Mouse (Mus musculus) thymus, postnatal 36 days (tissue): ENCODE data around the gene Impdh1.

Source experiments
- DNase-seq, 2 experiments: peaks; one replicate each; pipeline ENCODE4 v3.0.0; 2022; ENCODE audit warnings: mixed read lengths in 2 of 2

The Impdh1 gene

DNA sequence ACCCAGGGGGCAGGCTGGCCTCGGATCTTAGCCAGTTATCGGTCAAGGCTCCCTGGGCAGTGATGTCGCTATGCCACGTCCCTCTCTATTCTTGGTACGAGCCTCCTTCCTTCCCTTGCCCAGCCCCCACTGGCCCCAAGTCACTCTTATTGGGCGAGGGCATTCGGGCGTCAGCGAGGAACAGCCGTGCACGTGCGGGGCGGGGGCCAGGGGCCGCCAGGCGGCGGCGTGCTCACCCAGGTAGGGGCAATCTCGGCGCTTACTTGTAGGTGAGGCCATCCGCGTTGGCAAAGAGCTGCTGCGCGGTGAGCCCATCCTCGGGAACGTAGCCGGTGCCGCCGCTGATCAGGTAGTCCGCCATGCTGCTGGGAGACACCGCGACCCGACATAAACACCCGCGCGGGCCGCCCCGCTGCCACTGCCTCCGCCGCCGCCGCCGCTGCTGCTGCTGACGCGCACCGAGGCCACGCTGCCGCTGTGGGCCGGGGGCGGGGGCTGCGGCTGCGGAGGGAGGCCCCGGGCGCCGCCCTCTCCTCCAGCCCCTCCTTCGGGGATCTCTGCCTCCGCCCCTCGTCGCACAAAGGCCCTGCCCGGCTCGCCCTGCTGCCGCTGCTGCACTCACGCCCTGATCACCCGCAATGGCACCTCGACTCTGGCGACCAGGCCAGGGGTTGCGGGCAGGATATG, 4.2 kb downstream of the Impdh1 start:
- DNase-seq, result peak; percentile 88 to 92

DNA sequence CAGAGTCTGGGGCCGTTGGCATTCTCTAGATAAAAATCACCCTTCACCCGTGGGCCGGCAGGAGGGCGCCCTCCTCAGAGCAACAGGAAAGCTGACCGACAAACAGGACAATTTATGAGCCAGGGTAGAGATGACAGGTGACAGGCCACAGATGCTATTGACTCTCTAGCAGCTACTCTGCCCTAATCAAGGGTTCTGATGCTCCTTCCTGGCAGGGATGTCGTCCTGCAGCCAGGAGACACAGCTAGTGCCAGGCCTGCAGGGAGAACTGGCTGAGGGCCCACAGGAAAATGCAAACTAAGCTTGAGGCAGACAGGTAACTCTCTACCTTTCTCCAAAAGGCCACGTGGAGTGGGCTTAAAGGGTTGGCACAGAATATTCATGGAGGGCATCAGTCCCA, 5.0 kb downstream of the Impdh1 start:
- DNase-seq, result no peak

DNA sequence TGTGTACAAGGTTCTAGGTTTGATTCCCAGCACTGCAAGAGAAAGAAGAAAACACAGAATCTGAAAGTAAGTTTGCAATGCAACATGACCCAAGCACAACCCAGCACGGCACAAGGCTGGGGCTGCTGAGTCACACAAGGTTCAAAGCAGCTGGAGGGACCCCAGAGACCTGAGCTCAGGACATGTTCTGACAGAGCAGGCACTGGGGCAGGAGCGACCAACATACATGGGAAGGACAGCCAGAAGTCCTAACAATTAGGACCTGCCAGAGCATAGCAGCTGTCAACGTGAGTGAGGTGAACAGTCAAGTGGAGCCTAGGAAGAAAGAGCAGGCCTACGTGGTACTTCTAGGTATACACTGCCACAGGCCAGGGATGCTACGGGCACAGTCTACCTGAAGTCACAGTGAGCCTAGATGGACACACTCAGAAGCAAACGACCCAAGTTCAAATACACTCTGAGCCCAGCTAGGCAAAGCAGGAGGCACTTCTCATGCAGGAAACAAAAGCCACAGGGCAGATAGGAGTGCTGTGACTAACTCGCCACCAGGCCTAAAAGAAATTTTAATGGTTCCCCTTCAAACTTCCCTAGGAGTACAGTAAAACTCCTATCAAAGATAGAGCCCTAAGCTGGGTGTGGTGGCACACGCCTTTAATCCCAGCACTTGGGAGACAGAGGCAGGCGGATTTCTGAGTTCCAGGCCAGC, 5.8 kb downstream of the Impdh1 start:
- no peak for DNase-seq

DNA sequence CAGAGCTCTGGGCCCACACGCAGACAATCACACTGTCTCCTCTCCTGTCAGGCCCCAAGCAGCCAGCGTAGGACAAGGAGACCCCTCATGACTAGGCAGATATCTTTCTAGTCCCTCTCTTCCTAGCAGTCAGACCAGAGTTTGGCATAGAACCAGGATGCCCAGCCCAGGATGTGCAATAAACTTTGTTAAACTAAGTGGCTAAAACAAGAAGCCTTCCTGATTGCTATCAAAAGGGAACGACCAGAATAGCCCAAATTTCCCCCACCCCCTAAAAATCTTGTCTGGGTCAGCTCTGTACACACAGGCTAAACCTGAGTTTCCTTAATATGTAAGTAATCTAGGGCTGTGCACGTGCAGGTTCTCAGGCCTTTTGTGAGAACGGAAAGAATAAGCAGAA, 8.0 kb downstream of the Impdh1 start:
- no peak for DNase-seq

DNA sequence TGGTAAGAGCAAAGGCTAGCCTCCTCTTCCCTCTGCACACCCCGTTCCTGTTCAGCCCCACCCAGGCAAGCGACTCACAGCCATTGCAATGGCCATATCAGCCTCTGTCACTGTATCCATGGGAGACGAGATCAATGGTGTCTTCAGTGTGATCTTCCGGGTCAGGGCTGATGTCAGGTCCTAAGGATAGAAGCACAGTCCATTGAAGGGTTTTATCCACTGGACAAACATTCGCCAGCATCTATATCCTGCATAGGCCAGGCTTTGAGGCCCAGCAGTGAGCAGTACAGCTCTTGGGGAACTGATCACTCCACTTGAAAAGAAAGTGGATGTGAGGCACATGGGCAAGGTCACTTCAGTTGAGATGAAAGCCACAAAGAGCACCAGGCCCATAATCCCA, 9.1 kb downstream of the Impdh1 start:
- no peak for DNase-seq

DNA sequence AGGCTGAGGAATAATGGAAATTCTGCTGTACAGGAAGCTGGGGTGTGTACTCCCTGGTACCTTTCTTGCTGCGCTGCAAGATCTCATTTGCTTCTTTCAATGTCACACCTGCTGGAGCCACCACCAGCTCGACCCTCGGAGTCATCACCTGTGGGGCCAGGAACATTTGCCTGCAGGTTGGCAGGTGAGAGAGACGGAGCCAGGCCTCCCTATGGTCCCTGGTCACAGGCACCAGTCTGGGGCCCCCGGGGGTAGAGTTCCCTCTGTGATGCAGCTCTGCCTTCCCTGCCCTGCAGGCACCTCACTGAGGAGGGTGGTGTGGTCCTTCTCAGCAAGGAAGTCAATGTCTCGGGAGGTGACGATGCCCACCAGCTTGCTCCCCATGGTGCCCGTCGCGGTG, 10.2 kb downstream of the Impdh1 start:
- no peak for DNase-seq

DNA sequence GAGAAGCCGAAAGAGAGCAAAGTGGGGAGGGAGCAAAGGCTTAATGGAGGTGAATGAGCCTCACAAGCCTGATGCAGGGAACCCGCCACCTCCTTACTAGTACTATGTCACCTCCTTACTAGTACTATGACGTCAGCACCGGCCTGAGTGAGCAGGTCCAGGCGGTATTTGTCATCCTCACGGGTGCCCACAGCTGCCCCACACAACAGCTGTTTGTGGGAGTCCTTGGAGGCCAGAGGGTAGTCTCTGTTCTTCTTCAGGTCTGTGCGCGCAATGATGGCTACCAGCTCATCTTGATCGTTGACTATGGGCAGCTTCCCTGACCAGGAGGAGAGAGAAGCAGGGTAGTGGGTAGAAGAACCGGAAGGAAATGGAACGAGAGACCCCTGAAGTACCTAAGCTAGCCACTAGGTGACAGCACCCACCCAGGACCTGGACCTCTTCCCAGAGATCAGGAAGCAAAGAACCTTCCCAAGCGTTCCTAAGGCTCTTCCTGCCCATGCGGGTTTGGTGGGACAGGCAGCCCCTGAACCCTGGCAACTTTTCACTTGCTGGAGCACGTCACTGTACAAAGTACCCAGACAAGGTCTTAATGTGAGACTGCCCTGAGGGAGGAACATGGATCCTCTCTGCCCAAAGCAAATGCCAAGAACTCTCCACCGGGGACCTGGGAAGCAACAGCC, 11.1 kb downstream of the Impdh1 start:
- DNase-seq, result peak; percentile 50 to 57

DNA sequence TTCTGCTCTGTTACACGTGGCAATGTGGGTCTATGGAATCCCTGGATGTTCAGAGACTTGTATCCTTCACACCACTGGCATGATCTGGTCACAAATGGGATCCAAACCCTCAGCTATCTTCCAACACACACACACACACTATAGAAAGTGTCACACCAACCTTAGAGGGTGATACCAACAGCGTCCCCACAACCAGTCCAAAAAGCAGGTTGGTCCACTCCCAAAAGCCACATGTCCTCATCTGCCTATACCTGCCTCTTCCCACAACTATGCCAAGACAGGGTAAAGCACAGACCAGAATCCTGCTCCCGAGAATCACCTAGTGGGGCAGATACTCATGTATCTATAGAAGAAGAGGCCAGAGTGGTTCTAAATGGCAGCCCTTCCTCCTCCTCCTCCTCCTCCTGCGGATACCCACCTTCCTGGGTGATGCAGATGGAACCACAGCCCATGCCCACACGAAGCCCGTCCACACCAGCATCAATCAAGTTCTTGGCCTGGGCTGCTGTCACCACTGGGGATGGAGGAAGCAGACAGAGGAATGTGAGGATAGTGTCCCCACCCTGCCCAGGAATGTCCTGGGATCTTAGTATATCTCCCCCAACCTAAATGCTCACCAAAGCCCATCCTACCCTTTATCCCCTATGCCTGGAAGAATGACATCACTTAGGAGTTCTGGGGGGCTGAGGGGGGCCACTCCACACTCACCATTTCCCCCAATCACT, 12.1 kb downstream of the Impdh1 start:
- no peak for DNase-seq

DNA sequence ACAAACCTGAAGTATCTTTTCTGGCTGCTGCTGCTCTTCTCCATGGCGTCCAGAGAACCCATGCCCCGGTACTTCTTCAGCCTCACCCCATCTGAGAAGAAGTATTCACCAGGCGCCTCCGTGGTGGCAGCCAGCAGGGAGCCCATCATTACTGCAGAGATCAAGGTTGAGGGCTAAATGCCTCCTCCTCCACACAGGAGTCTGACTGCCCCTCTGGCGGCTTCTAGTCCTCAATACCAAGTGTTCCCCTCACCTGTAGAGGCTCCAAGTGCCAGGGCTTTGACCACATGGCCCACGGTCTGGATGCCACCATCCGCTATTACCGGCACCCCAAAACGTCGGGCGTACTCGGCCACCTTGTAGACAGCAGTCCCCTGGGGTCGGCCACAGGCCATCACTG, 13.1 kb downstream of the Impdh1 start:
- no peak for DNase-seq

DNA sequence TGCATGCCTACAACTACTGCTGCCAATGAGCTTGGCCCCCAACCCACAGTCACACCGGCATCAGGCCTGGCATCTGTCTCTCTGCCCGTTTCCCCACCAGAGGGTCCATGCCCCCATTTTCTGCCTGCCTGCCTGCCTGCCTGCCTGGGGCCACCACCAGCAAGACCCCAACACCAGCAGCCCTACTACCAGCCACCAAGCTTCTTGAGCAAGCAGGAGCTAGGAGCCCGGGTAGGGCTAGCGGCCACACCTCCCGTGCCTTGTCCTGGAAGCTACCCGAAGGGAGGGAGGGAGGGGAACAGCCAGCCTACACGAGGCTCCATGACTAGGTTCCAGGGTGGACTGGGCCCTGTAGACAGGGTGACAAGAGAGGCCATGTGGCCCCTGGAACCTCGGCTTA, 14.2 kb downstream of the Impdh1 start:
- DNase-seq, result no peak

DNA sequence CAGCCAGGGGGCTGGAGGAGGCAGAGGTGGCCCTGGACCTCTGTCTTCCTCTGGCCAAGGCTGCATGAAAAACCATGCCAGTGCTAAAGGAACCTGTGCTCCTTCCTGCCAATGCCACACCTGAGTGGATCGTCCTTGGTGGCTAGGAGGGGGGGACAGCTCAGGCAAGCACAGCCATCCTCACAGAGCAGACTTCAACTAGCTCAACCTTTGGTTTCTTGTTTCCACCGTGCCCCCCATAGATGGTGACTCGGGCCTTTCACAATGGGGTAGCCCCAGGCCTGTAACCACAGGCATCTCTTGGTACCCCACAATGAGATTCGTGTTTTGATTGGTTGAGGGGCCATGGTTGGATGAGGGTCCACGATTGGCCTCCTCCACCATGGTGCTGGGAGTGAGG, 14.8 kb downstream of the Impdh1 start:
- DNase-seq, result no peak

DNA sequence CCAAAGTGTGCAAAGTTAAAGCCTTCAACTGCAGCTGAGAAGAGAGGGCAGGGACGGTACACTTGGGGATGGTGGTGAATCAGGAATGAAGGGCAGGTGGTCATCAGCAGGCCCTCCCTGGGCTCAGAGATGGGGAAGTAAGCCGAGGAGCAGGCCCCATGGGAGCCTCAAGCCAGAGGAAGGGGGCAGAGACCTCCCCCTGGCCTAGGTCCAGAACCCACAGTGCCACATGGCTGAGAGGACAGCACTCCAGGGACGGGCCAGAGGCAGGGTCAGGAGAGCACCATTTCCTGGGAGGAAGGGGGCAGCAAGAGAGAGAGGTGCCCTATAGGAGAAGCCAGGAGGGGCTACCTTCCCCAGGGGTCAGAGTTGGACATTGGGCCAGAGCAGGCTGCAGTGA, 15.7 kb downstream of the Impdh1 start:
- no peak for DNase-seq

DNA sequence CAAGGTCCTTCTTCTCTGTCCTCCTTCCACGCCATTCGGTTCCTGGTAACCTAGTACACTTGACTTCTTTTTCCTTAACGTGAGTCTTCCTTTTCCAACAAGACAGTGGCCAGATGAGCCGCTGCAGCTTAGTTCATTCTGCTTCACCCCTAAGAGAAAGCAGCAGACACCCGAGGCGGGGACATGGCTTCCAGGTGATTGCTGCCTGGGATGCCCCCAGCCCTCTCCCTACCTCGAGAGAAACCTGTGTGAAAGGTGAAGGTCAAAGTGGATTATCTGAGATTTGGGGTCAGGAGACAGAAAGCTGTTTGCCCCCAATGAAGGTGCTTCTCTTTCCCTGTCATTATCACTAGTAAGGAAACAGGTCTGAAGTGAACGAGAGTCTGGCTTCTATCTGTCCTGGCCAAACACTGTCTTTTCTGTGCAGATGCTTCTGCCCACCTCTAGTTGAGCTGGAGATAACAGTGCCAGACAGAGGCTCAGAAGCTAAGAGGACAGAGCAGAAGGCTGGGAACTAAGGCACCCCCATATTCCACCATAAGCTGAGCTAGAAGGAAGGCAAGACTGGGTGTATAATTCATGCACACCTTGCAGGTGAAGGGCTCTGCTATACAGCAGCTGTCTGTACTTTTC, 16.8 kb downstream of the Impdh1 start:
- DNase-seq, result no peak

DNA sequence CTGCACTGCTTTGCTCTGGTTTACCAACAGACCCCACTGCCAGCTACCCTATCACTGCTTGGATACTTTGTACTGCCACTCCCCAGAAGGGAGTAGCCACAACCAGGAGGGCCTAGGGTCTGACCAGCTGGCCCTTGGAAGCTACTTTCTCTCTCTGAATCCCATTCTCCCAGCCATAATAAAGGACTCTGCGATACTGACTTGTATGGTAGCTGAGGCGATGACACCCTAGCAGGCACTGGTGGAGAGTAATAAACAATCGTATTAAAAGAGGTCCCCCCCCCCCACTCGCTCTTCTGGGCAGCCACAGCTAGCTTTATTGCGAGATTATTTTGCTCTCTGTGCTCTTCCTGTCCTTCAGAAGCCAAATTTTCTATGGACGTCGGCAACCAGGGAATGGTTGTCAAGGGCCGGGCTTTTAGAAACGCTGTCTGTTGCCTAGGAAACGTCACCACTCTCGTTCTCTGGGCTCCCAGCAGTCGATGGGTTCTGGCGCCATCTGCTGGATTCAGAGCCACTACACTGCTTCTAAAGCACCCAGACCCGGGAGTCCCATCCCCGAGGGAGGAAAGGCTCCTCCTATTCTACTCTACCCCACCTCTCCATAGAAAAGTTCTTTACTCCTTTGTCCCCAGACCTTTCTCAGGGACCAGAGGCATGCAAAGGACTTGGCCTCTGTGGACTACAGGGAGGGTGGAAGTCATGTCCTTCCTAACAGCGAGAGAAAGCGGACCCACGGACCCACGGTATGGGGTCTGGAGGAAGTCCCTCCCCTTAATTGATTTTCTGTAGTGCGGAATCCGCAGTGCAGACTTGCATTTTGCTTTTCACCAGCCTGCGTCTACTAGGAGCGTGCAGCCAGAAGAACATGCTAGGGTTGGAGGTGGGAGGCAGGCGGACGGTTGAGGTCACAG, 17.6 kb downstream of the Impdh1 start:
- DNase-seq, result peak; percentile 77 to 80

DNA sequence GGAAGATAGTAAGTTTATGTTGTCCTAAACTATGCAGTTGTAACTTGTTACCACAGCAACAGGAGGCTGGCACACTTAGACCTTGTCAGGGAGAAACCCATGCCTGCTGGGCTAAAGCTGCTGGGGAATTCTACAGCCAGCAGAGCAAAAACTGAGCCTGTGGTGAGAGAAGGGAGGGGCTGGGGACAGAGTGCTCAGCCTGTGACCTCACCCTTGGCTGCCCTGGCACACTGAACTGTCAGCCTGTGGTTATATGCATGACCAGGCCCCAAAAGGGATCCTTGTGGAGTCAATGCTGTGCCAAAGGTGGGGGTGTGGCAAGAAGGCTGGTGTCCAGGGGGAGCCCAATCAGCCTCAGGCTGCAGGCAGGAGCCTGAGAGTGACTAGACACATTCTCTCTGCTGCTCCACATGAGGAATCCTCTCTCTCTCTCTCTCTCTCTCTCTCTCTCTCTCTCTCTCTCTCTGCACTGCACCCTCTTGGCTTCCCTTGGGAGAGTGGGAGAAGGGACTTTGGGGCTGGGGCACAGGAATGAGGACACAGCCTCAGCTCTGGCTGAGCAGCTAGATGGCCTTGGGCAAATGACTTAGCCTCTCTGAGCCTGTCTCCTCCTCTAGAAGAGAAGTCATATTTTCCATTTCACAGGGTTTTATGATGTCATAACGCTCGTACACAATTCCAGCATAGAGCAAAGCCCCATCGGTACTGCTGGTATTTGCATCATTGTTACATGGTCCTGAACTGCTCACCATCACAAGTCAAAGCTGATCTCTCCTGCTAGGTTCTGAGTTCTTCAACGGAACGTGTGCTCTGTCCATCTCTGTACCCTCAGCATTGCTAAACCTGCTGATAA, 20.1 kb downstream of the Impdh1 start:
- no peak for DNase-seq

DNA sequence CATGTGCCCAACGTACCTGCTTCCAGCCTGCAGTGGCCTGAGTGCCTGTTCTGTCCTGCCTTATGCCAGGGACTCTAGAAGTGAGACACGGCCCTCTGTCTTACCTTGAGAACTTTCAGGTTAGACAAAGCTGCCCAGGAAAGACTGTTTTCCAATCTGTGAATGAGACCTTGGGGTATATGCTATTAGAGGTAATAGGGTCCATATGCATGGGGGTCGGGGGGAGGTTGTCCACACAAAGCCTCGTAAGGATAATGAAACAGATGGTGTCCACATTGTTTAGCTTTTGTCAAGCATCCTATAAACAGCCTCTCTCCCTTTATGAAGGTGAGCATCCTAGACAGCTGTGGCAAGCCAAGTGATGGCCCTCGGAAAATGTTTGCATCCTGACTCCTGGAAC, 21.0 kb downstream of the Impdh1 start:
- no peak for DNase-seq

DNA sequence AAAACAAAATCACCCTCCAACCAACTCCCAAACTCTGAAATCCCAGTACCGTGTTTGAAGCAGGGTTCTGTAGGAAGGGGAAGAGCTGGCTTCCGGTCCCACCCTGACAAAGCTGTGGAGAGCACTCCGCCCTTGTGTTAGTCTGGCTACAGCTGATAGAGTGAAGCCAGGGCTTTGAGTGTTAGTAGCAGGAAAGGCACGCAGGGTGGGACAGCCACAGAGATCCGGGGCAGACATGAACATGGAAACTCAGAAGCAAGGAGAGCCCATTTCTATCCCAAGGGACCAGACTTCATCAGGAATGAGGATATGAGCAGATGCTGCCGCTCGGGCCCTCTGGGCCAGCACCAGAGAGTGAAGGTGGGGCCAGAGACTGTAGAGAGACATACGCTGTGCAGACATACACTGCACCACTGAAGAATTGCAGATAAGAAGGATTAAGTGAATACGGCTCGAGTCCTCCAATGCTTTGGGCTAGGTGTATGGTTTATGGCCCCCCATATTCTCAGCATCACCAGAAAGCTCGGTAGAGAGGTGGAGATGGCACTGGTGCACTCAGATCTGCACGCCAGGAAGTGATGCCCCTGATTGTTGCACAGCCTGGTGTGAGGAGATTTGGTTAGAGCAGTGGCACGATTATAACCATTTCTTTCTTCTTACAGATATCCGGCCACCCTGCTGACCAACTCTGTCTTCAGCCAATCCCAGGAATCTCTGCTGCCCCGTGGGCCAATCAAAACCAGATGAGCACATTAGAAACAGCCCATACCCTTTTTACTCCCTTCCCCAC, 22.0 kb downstream of the Impdh1 start:
- no peak for DNase-seq

DNA sequence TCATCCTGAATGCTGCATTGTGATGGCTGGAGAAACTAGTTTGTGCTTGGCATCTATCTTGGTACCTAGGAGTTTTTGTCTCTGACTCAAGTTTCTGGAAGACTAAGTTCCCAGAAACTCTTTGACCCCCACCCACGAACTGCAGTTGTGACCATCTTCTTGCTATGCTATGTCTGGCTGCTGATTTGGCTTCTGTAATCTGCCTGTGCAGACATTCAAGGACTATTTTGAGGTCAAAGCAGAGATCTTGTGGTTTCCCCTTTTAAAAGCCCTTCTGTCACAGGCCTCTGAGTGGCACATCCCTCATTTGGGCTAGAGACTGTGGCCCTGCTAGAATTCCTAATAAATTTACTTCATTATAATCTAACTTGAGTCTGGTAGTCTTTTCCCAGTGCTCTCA, 28.2 kb downstream of the Impdh1 start:
- DNase-seq, result no peak

DNA sequence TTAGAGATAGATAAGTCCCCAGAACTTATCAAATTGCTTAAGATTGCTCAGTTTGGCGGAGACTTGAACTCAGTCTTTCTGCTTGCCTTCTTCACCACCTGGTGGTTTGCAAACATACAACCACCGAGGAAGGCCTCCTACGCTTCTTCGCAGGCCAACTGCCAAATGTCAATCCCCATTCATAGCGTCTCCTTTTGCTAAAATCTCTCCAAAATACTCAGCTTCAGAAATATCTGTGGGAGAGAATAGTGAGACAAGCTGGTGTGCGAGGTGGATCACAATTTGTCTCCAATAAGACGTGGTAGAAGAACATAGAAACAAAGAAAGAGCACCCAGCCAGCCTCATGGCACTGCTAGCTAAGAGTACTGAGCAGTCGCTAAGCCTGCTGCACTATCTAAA, 36.3 kb downstream of the Impdh1 start:
- DNase-seq, result no peak
